Mouse (Mus musculus): Measurements from ENCODE around the gene Casp9.

Casp9 gene

GRCm38 (mm10) chr4:141818861-141819260 lies 25.4 kb downstream of the Casp9 start:
- DNase-seq: no peak

- no peak for DNase-seq
These were observed 25.9 kb downstream of the Casp9 start for GRCm38 (mm10) chr4:141819316-141819715.

- no peak for DNase-seq
These were observed 27.8 kb downstream of the Casp9 start for GRCm38 (mm10) chr4:141821178-141821577.

- no peak for DNase-seq
These were observed 28.7 kb downstream of the Casp9 start for GRCm38 (mm10) chr4:141822089-141822488.

GRCm38 (mm10) chr4:141822979-141823378 lies 29.6 kb downstream of the Casp9 start:
- no peak for DNase-seq

- DNase-seq: no peak
These were observed 32.6 kb downstream of the Casp9 start, which contains the start of gene Cela2a for GRCm38 (mm10) chr4:141826060-141826459. Gene Cela2a (minus strand): TSS chr4:141826160.

GRCm38 (mm10) chr4:141827401-141827800 lies 34.0 kb downstream of the Casp9 start:
- no peak for DNase-seq

GRCm38 (mm10) chr4:141828177-141828576 lies 34.8 kb downstream of the Casp9 start:
- no peak for DNase-seq

- no peak for DNase-seq
These were observed 37.0 kb downstream of the Casp9 start for GRCm38 (mm10) chr4:141830381-141830780.

- DNase-seq: no peak
These were observed 37.9 kb downstream of the Casp9 start for GRCm38 (mm10) chr4:141831361-141831760.

- DNase-seq: no peak
These were observed 40.5 kb downstream of the Casp9 start for GRCm38 (mm10) chr4:141833911-141834310.

- DNase-seq: peak; percentile 45
These were observed 41.2 kb downstream of the Casp9 start for GRCm38 (mm10) chr4:141834536-141835095.

GRCm38 (mm10) chr4:141845999-141846398 lies 52.6 kb downstream of the Casp9 start, which contains the start of gene Ctrc:
Gene Ctrc (minus strand): TSS chr4:141846359.
- no peak for DNase-seq

- no peak for DNase-seq
These were observed 60.0 kb downstream of the Casp9 start for GRCm38 (mm10) chr4:141853437-141853836.

GRCm38 (mm10) chr4:141857422-141857930 lies 64.1 kb downstream of the Casp9 start:
- DNase-seq: peak; percentile 74

- DNase-seq: peak; percentile 34
These were observed 65.1 kb downstream of the Casp9 start for GRCm38 (mm10) chr4:141858501-141858900.

GRCm38 (mm10) chr4:141859351-141859750 lies 65.9 kb downstream of the Casp9 start:
- DNase-seq: no peak

GRCm38 (mm10) chr4:141860246-141860841 lies 66.9 kb downstream of the Casp9 start:
- DNase-seq: no peak

- DNase-seq: no peak
These were observed 68.3 kb downstream of the Casp9 start for GRCm38 (mm10) chr4:141861591-141862295.

GRCm38 (mm10) chr4:141862867-141863266 lies 69.5 kb downstream of the Casp9 start:
- DNase-seq: no peak

- no peak for DNase-seq
These were observed 70.4 kb downstream of the Casp9 start for GRCm38 (mm10) chr4:141863726-141864280.

- no peak for DNase-seq
These were observed 71.1 kb downstream of the Casp9 start for GRCm38 (mm10) chr4:141864506-141864905.

- DNase-seq: no peak
These were observed 71.6 kb downstream of the Casp9 start for GRCm38 (mm10) chr4:141865006-141865405.
